Mouse (Mus musculus): ENCODE results near the gene Hmmr.

GRCm38 (mm10) chr11:40695103-40695502 is 38.1 kb downstream of the Hmmr start, which contains the start of gene Mat2b:
- TF ChIP-seq CTCF (IDR thresholded peaks at IDR 0.05; ENCODE audit: low read depth, low read length) (no peak), POLR2A (IDR thresholded peaks at IDR 0.05; ENCODE audit: extremely low read depth, insufficient read depth, low read length) (no peak)

Data from liver, adult 2 months (tissue).